Mouse (Mus musculus) intestine, postnatal 0 days (tissue): Measurements from ENCODE around the gene Gm45140. TPM values are rescaled to one million over a fixed set of nuclear protein-coding genes. Genes with fewer than 3 reads are reported as not detected.

Source experiments
- ATAC-seq: fragments of 200-750 bp; cut with Nextera tagmentation; 2 replicates; pipeline ENCODE4 v1.8.0; 2017; ENCODE audit warnings: mild to moderate bottlenecking, moderate TSS enrichment, moderate library complexity
- H3K27ac ChIP-seq: fragments of 300-500 bp; sonication (generic); 2 replicates; pipeline ENCODE4 v1.5.1; 2014; ENCODE audit warnings: mild to moderate bottlenecking, low read depth, low read length, moderate library complexity
- H3K27me3 ChIP-seq: fragments of 300-500 bp; sonication (generic); replicated peaks from 2 replicates; pipeline ENCODE4 v1.6.1; 2014; ENCODE audit warnings: low read length, mixed read lengths; ENCODE audit not compliant: control insufficient read depth, insufficient read depth
- H3K36me3 ChIP-seq: fragments of 300-500 bp; sonication (generic); 2 replicates; pipeline ENCODE4 v1.6.1; 2014; ENCODE audit warnings: mild to moderate bottlenecking, moderate library complexity; ENCODE audit not compliant: control insufficient read depth, insufficient read depth
- H3K4me1 ChIP-seq: fragments of 300-500 bp; sonication (generic); replicated peaks from 2 replicates; pipeline ENCODE4 v1.6.1; 2014; ENCODE audit warnings: antibody characterized with exemption, low read length, mixed read lengths; ENCODE audit not compliant: control insufficient read depth, insufficient read depth
- H3K4me2 ChIP-seq: fragments of 300-500 bp; sonication (generic); replicated peaks from 2 replicates; pipeline ENCODE4 v1.6.1; 2014; ENCODE audit warnings: low read depth, mild to moderate bottlenecking, moderate library complexity
- H3K4me3 ChIP-seq: fragments of 300-500 bp; sonication (generic); 2 replicates; pipeline ENCODE4 v1.5.1; 2014; ENCODE audit warnings: low read depth, low read length
- H3K9ac ChIP-seq: fragments of 300-500 bp; sonication (generic); 2 replicates; pipeline ENCODE4 v1.6.1; 2014; ENCODE audit warnings: mild to moderate bottlenecking, low read depth, low read length
- H3K9me3 ChIP-seq: fragments of 300-500 bp; sonication (generic); 2 replicates; pipeline ENCODE4 v1.6.1; 2016; ENCODE audit warnings: mixed run types; ENCODE audit not compliant: control insufficient read depth
- CTCF ChIP-seq: sonication (generic); IDR thresholded peaks from 2 replicates; pipeline ENCODE4 v1.5.1; 2016; ENCODE audit warnings: low read depth, mild to moderate bottlenecking, control low read depth, antibody characterized with exemption, moderate library complexity
- WGBS: fragments of 180-500 bp; shearing (Covaris S2); extraction: QIAGEN DNeasy Blood & Tissue Kit; methylation state at CpG from one replicate; pipeline ENCODE4 v1.1.7; 2014; 5-methylcytosine and 5-hydroxymethylcytosine counted together
- polyA plus RNA-seq: library from polyadenylated mRNA; unstranded; fragments of >200 nt; fragmentation: Nextera tagmentation; extraction: Ambion mirVana; gene quantifications from 2 replicates; pipeline ENCODE4 v1.2.1, GENCODE M21; 2015

The Gm45140 gene
- polyA plus RNA-seq, 1 experiment from 2014 or later = 2.0 TPM

DNA sequence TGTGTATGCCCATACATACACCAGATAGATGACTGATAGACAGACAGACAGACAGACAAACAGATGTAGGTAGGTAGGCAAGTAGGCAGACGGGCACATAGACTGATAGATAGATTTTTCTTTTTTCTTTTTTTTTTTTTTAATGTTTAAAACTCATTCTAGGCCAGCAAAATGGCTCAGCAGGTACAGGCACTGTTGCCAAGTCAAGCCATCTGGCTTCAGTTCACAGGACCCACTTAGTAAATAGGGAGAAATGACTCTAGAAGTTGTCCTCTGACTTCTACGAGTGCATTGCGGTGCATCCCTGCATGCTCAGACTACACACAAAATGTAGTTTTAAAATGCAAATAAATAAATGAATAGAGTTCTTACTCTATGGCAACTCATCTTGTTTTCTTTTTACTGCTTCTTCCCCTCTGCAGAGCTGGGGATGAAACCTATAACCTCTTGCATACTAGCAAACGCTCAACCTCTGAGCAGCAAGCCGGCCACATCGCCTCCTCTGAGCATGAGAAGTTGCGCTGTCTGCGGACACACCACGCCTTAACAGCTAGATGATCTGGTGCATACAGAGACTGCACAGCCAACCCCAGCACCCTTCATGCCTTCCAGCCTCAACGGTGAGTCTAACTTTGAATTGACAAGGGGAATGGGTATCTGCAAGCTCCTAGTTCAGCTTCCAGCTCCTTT, 41.6 kb downstream of the Gm45140 start:
- Histone ChIP-seq H3K27me3 (no peaks in the 10 kb centered on the region), H3K4me1 (peaks cover 5% of the 10 kb centered on the region), H3K27ac (no peak overlapping the region), H3K9ac (no peak overlapping the region), H3K4me2 (no peak overlapping the region), H3K4me3 (no peak overlapping the region), H3K36me3 (peaks cover 29% of the 10 kb centered on the region), H3K9me3 (no peaks in the 10 kb centered on the region)
- ATAC-seq = no peak
- no peak for TF ChIP-seq CTCF
- WGBS = 89% methylated on average over 10 of the region's 10 CpGs

DNA sequence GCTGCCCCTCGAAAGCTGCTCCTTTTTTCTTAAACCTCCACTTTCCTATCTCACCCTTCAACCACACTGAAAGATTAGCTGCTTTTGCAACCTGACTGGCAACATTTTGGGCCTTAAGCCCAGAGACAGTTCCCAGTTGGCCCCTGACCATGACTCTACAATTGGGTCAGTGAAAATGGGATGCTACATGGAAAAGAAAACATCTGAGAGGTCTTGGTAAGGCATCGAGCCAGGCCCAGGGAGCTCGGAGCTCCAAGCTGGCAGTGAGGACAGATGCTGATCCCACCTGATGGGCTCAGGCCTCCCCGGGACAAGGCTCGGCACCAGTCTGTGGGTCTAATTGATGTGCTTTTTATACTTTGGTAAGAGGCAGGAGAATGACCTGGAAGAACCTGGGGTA, 43.8 kb downstream of the Gm45140 start:
- Histone ChIP-seq H3K27ac (no peak overlapping the region), H3K9ac (no peak overlapping the region), H3K27me3 (no peaks in the 10 kb centered on the region), H3K4me2 (no peak overlapping the region), H3K4me3 (no peak overlapping the region), H3K4me1 (peaks cover 13% of the 10 kb centered on the region), H3K9me3 (no peaks in the 10 kb centered on the region), H3K36me3 (peaks cover 29% of the 10 kb centered on the region)
- no peak for ATAC-seq
- TF ChIP-seq CTCF = no peak
- WGBS = 96% methylated on average over 5 of the region's 5 CpGs

- peak; percentile 22; the same call in 1 of the 2 replicates for TF ChIP-seq CTCF
- Histone ChIP-seq H3K27ac (peak overlapping the region; percentile 95), H3K9ac (no peak overlapping the region), H3K27me3 (no peaks in the 10 kb centered on the region), H3K4me2 (peak overlapping the region; percentile 3; the same call in 1 of the 2 replicates), H3K4me3 (no peak overlapping the region), H3K9me3 (no peaks in the 10 kb centered on the region), H3K4me1 (peaks cover 13% of the 10 kb centered on the region), H3K36me3 (peaks cover 29% of the 10 kb centered on the region)
- WGBS = 42% methylated on average over 7 of the region's 7 CpGs
- peak; percentile 62 for ATAC-seq
These were observed 44.7 kb downstream of the Gm45140 start for GRCm38 (mm10) chr6:87790779-87791480.

GRCm38 (mm10) chr6:87789791-87790190, 45.8 kb downstream of the Gm45140 start:
- WGBS = 34% methylated on average over 6 of the region's 6 CpGs
- Histone ChIP-seq H3K27me3 (no peaks in the 10 kb centered on the region), H3K4me2 (peak overlapping the region; percentile 43), H3K4me3 (no peak overlapping the region), H3K9me3 (no peaks in the 10 kb centered on the region), H3K36me3 (peaks cover 29% of the 10 kb centered on the region), H3K4me1 (peaks cover 13% of the 10 kb centered on the region), H3K9ac (no peak overlapping the region), H3K27ac (peak overlapping the region; percentile 95)
- no peak for TF ChIP-seq CTCF
- peak; percentile 43 for ATAC-seq

- peaks cover 23% of the 10 kb centered on the region for H3K36me3 ChIP-seq
- H3K4me1 ChIP-seq = peaks cover 13% of the 10 kb centered on the region
- peak; percentile 89 for ATAC-seq
- TF ChIP-seq CTCF = no peak
- H3K27me3 ChIP-seq = no peaks in the 10 kb centered on the region
- no peaks in the 10 kb centered on the region for H3K9me3 ChIP-seq
- H3K4me3 ChIP-seq = no peak overlapping the region
- peak overlapping the region; percentile 95 for H3K27ac ChIP-seq
- WGBS = 18% methylated on average over 5 of the region's 5 CpGs
- H3K4me2 ChIP-seq = peak overlapping the region; percentile 43
- H3K9ac ChIP-seq = no peak overlapping the region
These were observed 46.6 kb downstream of the Gm45140 start for GRCm38 (mm10) chr6:87788896-87789587.

GRCm38 (mm10) chr6:87788266-87788895, 47.2 kb downstream of the Gm45140 start:
- no peak overlapping the region for H3K9ac ChIP-seq
- H3K36me3 ChIP-seq = peaks cover 18% of the 10 kb centered on the region
- peaks cover 13% of the 10 kb centered on the region for H3K4me1 ChIP-seq
- 89% methylated on average over 9 of the region's 9 CpGs for WGBS
- no peak overlapping the region for H3K4me2 ChIP-seq
- TF ChIP-seq CTCF = no peak
- no peaks in the 10 kb centered on the region for H3K27me3 ChIP-seq
- no peaks in the 10 kb centered on the region for H3K9me3 ChIP-seq
- H3K27ac ChIP-seq = peak overlapping the region; percentile 95
- no peak overlapping the region for H3K4me3 ChIP-seq
- no peak for ATAC-seq
